Mouse (Mus musculus) lung, postnatal 0 days (tissue): ENCODE measurements around the gene Nr2e1.

Source experiments
- CTCF ChIP-seq: IDR thresholded peaks from 2 replicates; pipeline ENCODE4 v1.5.1; 2016; ENCODE audit warnings: antibody characterized with exemption, mild to moderate bottlenecking
- EP300 ChIP-seq: IDR thresholded peaks from 2 replicates; pipeline ENCODE4 v1.6.1; 2016; ENCODE audit warnings: antibody characterized with exemption, mild to moderate bottlenecking, control low read depth

GRCm38 (mm10) chr10:42582566-42583110 is 794 bp downstream of the Nr2e1 start:
- no peak for TF ChIP-seq CTCF
- no peak for TF ChIP-seq EP300
